Mouse (Mus musculus) layer of hippocampus, postnatal 36 days (tissue): ENCODE measurements at regions not wholly inside any gene's neighbourhood (a gene's known extent, or its start where the extent isn't known, plus 50 kb on each side); places are given as distances from the start of the nearest gene placed in this dataset.

Source experiments
- DNase-seq, 2 experiments: peaks; one replicate each; pipeline ENCODE4 v3.0.0; 2022

DNA sequence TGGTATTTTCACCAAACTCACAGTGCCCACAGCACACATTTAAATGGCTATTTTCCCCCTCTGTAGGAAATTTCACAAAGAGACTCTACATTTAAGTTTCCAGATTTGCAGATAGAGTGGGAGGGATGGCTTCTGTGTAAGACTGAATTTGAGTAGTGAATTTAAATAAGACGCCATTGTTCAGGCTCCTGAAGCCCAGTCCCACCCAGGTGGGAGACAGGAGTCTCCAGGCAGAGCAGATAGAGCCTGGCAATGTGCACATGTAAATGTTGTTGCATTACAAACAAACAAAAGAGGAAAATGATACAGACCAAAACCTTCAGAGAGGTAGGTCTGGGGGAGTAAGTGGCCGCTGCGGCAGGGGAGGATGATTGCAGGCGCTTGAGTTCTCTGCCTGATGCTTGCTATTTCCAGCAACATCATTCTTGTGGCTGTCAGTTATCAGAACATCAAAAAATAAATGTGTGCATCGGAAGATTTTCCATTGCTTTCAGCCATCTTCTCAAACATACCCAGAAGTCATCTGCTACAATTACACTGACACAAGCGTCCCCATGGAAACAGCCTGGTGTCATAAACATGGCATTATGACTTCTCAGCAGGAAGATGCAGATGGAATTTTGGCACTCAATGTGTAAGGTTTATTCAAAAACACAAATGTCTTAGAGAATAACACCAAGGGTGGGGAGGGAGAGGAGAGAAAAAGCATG is 318.5 kb downstream of the Phkb start:
- DNase-seq = peak; percentile 29 to 35

DNA sequence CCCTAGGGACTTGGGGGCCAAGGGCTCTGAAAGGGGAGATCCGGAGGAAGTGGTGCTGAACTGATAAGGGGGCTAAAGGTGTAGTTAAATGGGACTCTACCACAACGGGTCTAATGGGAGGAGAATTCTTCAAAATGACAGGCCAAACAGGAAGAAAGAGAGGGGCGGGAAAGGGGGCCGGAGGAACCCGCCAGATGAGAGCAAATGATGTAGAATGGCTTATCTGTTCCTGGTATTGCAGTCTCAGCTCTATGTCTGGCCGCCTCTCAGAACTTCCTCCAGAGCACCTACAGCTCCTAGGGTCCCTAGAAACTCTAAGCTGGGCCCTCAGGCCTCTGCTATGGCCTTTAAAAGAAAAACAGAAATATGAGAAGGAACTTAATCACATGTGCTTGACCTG is 306.8 kb downstream of the Phkb start:
- no peak for DNase-seq

DNA sequence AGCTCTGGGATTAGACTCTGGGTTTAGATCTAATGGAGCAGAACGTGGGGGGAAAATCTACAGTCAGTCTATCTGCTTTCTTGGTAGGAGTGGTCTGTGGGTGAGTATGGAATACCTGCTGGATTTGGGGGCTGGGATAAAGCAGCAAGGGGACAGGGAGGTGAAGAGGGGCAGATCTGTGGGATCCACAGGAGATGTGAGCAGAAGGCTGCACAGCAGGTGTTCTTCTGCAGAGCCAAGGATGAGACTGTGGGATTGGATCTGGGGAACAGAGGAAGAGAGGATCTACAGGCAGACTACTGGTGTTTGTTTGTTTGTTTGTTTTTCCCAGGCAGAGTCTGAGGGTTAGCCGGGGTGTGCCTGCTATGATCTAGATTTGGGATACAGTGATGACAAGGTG is 284.5 kb downstream of the Phkb start:
- no peak for DNase-seq

DNA sequence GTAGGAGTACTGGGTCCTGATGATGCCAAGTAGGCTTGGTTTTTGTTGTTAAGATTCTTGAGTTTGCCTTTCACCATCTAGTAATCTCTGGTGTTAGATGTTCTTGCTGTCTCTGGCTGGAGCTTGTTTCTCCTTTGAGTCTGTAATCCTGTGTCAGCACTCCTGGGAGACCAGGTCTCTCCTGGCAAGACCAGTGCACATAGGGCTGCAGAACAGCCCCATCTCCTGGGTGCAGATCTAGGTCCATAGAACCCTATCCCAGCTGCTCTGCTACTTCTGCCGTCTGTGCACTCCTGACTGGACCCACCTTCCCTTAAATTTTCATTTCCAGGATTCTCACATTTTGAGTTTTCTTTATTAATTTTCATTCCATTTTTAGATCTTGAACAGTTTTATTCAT is 283.9 kb downstream of the Phkb start:
- no peak for DNase-seq
